Mouse (Mus musculus): ENCODE results near the gene Pkd1l2. TPM values are rescaled to one million over a fixed set of nuclear protein-coding genes. Genes with fewer than 3 reads are reported as not detected.

Gene Pkd1l2
- polyA plus RNA-seq, 1 experiment from 2014 or later = not detected

- Histone ChIP-seq H3K27me3 (ENCODE audit: control insufficient read depth, insufficient read depth, low read length) (no peaks in the 10 kb centered on the region), H3K27ac (ENCODE audit: low read depth, low read length) (no peak overlapping the region), H3K36me3 (ENCODE audit: control insufficient read depth, insufficient read depth, low read length) (no peaks in the 10 kb centered on the region; the same call in 1 of the 2 replicates), H3K9ac (ENCODE audit: low read length) (no peak overlapping the region), H3K4me2 (ENCODE audit: low read depth, low read length, severe bottlenecking) (no peak overlapping the region), H3K4me3 (ENCODE audit: low read depth, low read length) (no peak overlapping the region), H3K4me1 (replicated peaks; ENCODE audit: control insufficient read depth, insufficient read depth, low read length) (no peaks in the 10 kb centered on the region), H3K9me3 (ENCODE audit: control insufficient read depth, low read length) (no peaks in the 10 kb centered on the region)
- no peak for DNase-seq (ENCODE audit: low spot score)
- 80% methylated on average over 5 of the region's 5 CpGs for WGBS
- no peak for ATAC-seq (replicated peaks; ENCODE audit: low FRiP score)
Observed at GRCm38 (mm10) chr8:116951369-116951768, 130.9 kb downstream of the Pkd1l2 start.

GRCm38 (mm10) chr8:116947589-116947988, 134.7 kb downstream of the Pkd1l2 start:
- 91% methylated on average over 7 of the region's 7 CpGs for WGBS
- Histone ChIP-seq H3K27ac (ENCODE audit: low read depth, low read length) (no peak overlapping the region), H3K4me3 (ENCODE audit: low read depth, low read length) (no peak overlapping the region), H3K27me3 (ENCODE audit: control insufficient read depth, insufficient read depth, low read length) (no peaks in the 10 kb centered on the region), H3K9me3 (ENCODE audit: control insufficient read depth, low read length) (no peaks in the 10 kb centered on the region), H3K36me3 (ENCODE audit: control insufficient read depth, insufficient read depth, low read length) (no peaks in the 10 kb centered on the region), H3K4me2 (ENCODE audit: low read depth, low read length, severe bottlenecking) (no peak overlapping the region), H3K4me1 (replicated peaks; ENCODE audit: control insufficient read depth, insufficient read depth, low read length) (peaks cover 9% of the 10 kb centered on the region), H3K9ac (ENCODE audit: low read length) (no peak overlapping the region)
- DNase-seq (ENCODE audit: low spot score) (no peak), ATAC-seq (replicated peaks; ENCODE audit: low FRiP score) (no peak)

- Histone ChIP-seq H3K4me2 (ENCODE audit: low read depth, low read length, severe bottlenecking) (no peak overlapping the region), H3K4me3 (ENCODE audit: low read depth, low read length) (no peak overlapping the region), H3K9ac (ENCODE audit: low read length) (no peak overlapping the region), H3K9me3 (ENCODE audit: control insufficient read depth, low read length) (no peaks in the 10 kb centered on the region), H3K27ac (ENCODE audit: low read depth, low read length) (no peak overlapping the region), H3K4me1 (replicated peaks; ENCODE audit: control insufficient read depth, insufficient read depth, low read length) (peaks cover 9% of the 10 kb centered on the region), H3K27me3 (ENCODE audit: control insufficient read depth, insufficient read depth, low read length) (no peaks in the 10 kb centered on the region), H3K36me3 (ENCODE audit: control insufficient read depth, insufficient read depth, low read length) (no peaks in the 10 kb centered on the region)
- WGBS = 89% methylated on average over 6 of the region's 6 CpGs
- no peak for ATAC-seq (replicated peaks; ENCODE audit: low FRiP score)
- DNase-seq (ENCODE audit: low spot score) = no peak
Observed at GRCm38 (mm10) chr8:116946851-116947250, 135.4 kb downstream of the Pkd1l2 start.

- no peak overlapping the region for H3K9ac ChIP-seq (ENCODE audit: low read length)
- no peak overlapping the region for H3K4me3 ChIP-seq (ENCODE audit: low read depth, low read length)
- no peak for ATAC-seq (replicated peaks; ENCODE audit: low FRiP score)
- peaks cover 9% of the 10 kb centered on the region for H3K4me1 ChIP-seq (replicated peaks; ENCODE audit: control insufficient read depth, insufficient read depth, low read length)
- WGBS = 87% methylated on average over 21 of the region's 21 CpGs
- no peak overlapping the region for H3K27ac ChIP-seq (ENCODE audit: low read depth, low read length)
- no peaks in the 10 kb centered on the region for H3K27me3 ChIP-seq (ENCODE audit: control insufficient read depth, insufficient read depth, low read length)
- no peak for DNase-seq (ENCODE audit: low spot score)
- no peaks in the 10 kb centered on the region for H3K36me3 ChIP-seq (ENCODE audit: control insufficient read depth, insufficient read depth, low read length)
- H3K9me3 ChIP-seq (ENCODE audit: control insufficient read depth, low read length) = no peaks in the 10 kb centered on the region
- H3K4me2 ChIP-seq (ENCODE audit: low read depth, low read length, severe bottlenecking) = no peak overlapping the region
Observed at GRCm38 (mm10) chr8:116946268-116946838, 135.9 kb downstream of the Pkd1l2 start.

Other genes with a start within 250 kb of the Pkd1l2 start
- gene Cmc2, start 161.0 kb downstream of the Pkd1l2 start, polyA plus RNA-seq (2014; fragmentation: Nextera tagmentation; extraction: Ambion mirVana) = 71.4 and 83.9 TPM in 2 replicates
- gene Cenpn, start 160.7 kb downstream of the Pkd1l2 start, polyA plus RNA-seq (2014; fragmentation: Nextera tagmentation; extraction: Ambion mirVana) = 58.3 and 59.5 TPM in 2 replicates
- 18.6 and 19.8 TPM in 2 replicates for gene Atmin, start 139.1 kb downstream of the Pkd1l2 start, polyA plus RNA-seq (2014; fragmentation: Nextera tagmentation; extraction: Ambion mirVana)
- gene 1700030J22Rik, start 103.5 kb downstream of the Pkd1l2 start, polyA plus RNA-seq (2014; fragmentation: Nextera tagmentation; extraction: Ambion mirVana) = 2.8 and 4.4 TPM in 2 replicates
- gene Gcsh, start 88.9 kb downstream of the Pkd1l2 start, polyA plus RNA-seq (2014; fragmentation: Nextera tagmentation; extraction: Ambion mirVana) = 159 and 166 TPM in 2 replicates
- gene Bco1, start 13.4 kb upstream of the Pkd1l2 start, polyA plus RNA-seq (2014; fragmentation: Nextera tagmentation; extraction: Ambion mirVana) = 0.19 TPM in 1 of 2 replicates, not detected in the other
- gene Gan, start 75.7 kb upstream of the Pkd1l2 start, polyA plus RNA-seq (2014; fragmentation: Nextera tagmentation; extraction: Ambion mirVana) = 3.1 and 3.4 TPM in 2 replicates
- 30.5 and 32.1 TPM in 2 replicates for gene Cmip, start 174.6 kb upstream of the Pkd1l2 start, polyA plus RNA-seq (2014; fragmentation: Nextera tagmentation; extraction: Ambion mirVana)